Mouse (Mus musculus) regulatory T cell (primary cell): Measurements from ENCODE around the gene Gm14295.
"Not testable (repeated sequence)": the region's sequence is repeated elsewhere in the genome, so short reads cannot be mapped to it uniquely, and the experiment has no call there.

Experiments used
- in situ Hi-C: fragments of 300-600 bp; cut with MboI, MseI; formaldehyde crosslinking; loops from one replicate; pipeline ENCODE4 v1.15.1; 2025; ENCODE audit warnings: high pct_unique_total_duplicates

Gene Gm14295

GRCm38 (mm10) chr2:176798312-176798711, at the start of gene Gm14295:
TSS of gene Gm14295 (plus strand) at chr2:176798612.
- in situ Hi-C loops: not testable (repeated sequence)

DNA sequence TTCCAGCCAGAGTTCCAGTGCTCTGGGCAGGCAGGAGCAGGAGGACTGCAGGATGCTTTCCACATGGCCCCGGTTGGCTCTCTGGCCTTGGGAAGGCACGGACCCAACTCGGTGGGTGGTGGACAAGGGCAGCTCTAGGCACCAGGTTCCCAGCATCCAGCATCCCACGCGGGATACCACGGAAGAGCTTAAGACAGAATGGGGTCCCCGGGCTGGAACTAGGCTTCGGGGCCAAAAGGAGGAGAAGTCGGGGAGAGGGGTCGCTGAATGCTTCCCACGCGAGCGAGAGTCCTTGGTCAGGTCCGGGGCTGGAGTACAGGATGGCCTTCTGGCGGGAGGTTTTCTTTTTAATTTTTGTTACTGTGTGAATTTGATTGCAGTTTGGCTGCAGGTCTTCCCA, 373 bp downstream of the Gm14295 start:
- in situ Hi-C loops: not testable (repeated sequence)

- in situ Hi-C loops: not testable (repeated sequence)
Observed at GRCm38 (mm10) chr2:176830840-176831239, 32.4 kb downstream of the Gm14295 start, which contains the start of gene Gm14408. TSS of gene Gm14408 (plus strand) at chr2:176831140.
